In the genomic region with DNA sequence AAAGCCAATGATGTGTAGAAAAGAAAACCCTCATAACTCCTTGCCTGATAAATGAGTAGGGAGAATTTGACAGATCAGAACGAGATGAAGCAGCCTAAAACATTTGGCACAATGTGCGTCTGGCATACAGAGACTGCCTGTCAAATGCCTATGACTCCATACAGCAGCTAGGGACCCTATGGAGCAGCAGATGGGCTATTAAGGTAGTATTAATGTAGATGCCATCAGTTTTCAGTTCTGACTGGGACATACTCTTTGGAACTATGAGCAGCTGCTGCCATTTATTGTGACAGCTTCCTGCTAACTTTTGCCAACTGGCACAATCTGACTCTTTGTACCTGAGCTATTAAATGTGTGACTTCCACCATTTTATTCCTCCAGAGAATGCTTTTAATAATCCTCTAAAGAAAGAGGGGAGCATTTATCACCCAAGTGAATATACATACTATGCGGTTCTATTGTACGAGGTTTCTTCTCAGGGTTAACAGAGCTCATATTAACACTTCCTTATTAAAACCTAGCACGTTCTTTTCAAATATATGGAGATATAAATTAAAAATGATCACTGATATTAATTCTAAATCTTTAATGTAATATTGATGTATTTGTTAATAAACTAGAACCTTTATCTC, we compare ENCODE assay signal across 16 mouse cellular contexts.
A peak's percentile ranks its signal among the peaks of the same experiment; 100 is the strongest.
DNase-seq lines count a peak whose midpoint lies in the region; ATAC-seq and TF ChIP-seq lines count a peak whose summit lies in the region.
"Had no signal": no experiment of that assay in that cellular context is flagged by ENCODE, and none has a peak within 500 bp of the region (broad histone marks: within the 10 kb centered on the region; RNA-seq: fewer than 3 reads in every experiment).

No protein-coding gene starts in this region.

- no peak for TF ChIP-seq CTCF in midbrain, postnatal 0 days (IDR thresholded peaks at IDR 0.05)

- no peaks in the 10 kb centered on the region for H3K36me3 ChIP-seq in forebrain, embryonic 15.5 days
- no peaks in the 10 kb centered on the region for H3K36me3 ChIP-seq in hindbrain, embryonic 13.5 days
- no peaks in the 10 kb centered on the region for H3K36me3 ChIP-seq in midbrain, postnatal 0 days (ENCODE audit: insufficient read depth, low read length)
- no peaks in the 10 kb centered on the region for H3K36me3 ChIP-seq in liver, embryonic 11.5 days (ENCODE audit: control insufficient read depth, insufficient read depth, low read length)
- H3K36me3 ChIP-seq: limb, embryonic 12.5 days had no signal

- WGBS in forebrain, embryonic 15.5 days: 49% methylated on average over 5 of the region's 5 CpGs
- WGBS in hindbrain, embryonic 13.5 days: 59% methylated on average over 5 of the region's 5 CpGs
- WGBS in midbrain, postnatal 0 days: 60% methylated on average over 5 of the region's 5 CpGs
- WGBS in liver, embryonic 11.5 days: 74% methylated on average over 5 of the region's 5 CpGs

- H3K9ac ChIP-seq in forebrain, embryonic 15.5 days (replicated peaks): no peak overlapping the region
- no peak overlapping the region for H3K9ac ChIP-seq in hindbrain, embryonic 13.5 days
- no peak overlapping the region for H3K9ac ChIP-seq in midbrain, postnatal 0 days (replicated peaks; ENCODE audit: low read length, poor library complexity, severe bottlenecking)
- H3K9ac ChIP-seq in liver, embryonic 11.5 days (ENCODE audit: low read depth, low read length): no peak overlapping the region
- H3K9ac ChIP-seq: limb, embryonic 12.5 days; liver, postnatal 0 days had no signal

- H3K27me3 ChIP-seq in forebrain, embryonic 15.5 days: no peaks in the 10 kb centered on the region
- H3K27me3 ChIP-seq in hindbrain, embryonic 13.5 days: no peaks in the 10 kb centered on the region
- no peaks in the 10 kb centered on the region for H3K27me3 ChIP-seq in midbrain, postnatal 0 days (ENCODE audit: insufficient read depth, low read length)
- no peaks in the 10 kb centered on the region for H3K27me3 ChIP-seq in liver, embryonic 11.5 days (replicated peaks; ENCODE audit: control insufficient read depth, insufficient read depth, low read length)
- H3K27me3 ChIP-seq: limb, embryonic 12.5 days had no signal

- ATAC-seq in forebrain, embryonic 15.5 days (replicated peaks): peak; percentile 93
- ATAC-seq in hindbrain, embryonic 13.5 days (ENCODE audit: low FRiP score): peak; percentile 88
- peak; percentile 44; the same call in 1 of the 2 replicates for ATAC-seq in midbrain, postnatal 0 days (ENCODE audit: low FRiP score)
- no peak for ATAC-seq in liver, embryonic 11.5 days (replicated peaks; ENCODE audit: low FRiP score)
- ATAC-seq: intestine, postnatal 0 days; liver, postnatal 0 days had no signal

- peak; percentile 2 to 4 for DNase-seq in layer of hippocampus, postnatal 14 days (ENCODE audit: low spot score in 2 of 2)
- no peak for DNase-seq in layer of hippocampus, adult 9-11 months
- peak; percentile 79 for DNase-seq in midbrain, postnatal 0 days (ENCODE audit: low spot score)
- DNase-seq in liver, embryonic 11.5 days (ENCODE audit: low spot score): no peak
- no peak for DNase-seq in adrenal gland, adult 8-10 months
- DNase-seq: cerebellum, adult 11-12 months; gastrocnemius, postnatal 10 days; heart, postnatal 10 days; kidney, postnatal 36 days; liver, postnatal 0 days; right cerebral cortex, postnatal 4 days had no signal

- H3K4me3 ChIP-seq in forebrain, embryonic 15.5 days: no peak overlapping the region
- H3K4me3 ChIP-seq in hindbrain, embryonic 13.5 days: no peak overlapping the region
- H3K4me3 ChIP-seq in midbrain, postnatal 0 days (ENCODE audit: low read depth, low read length): no peak overlapping the region
- H3K4me3 ChIP-seq in liver, embryonic 11.5 days (ENCODE audit: low read depth, low read length): no peak overlapping the region
- H3K4me3 ChIP-seq: limb, embryonic 12.5 days had no signal

- H3K4me1 ChIP-seq in forebrain, embryonic 15.5 days: peaks cover 3% of the 10 kb centered on the region; the same call in 1 of the 2 replicates
- H3K4me1 ChIP-seq in hindbrain, embryonic 13.5 days (replicated peaks): peaks cover 2% of the 10 kb centered on the region; the same call in 1 of the 2 replicates
- no peaks in the 10 kb centered on the region for H3K4me1 ChIP-seq in midbrain, postnatal 0 days (ENCODE audit: insufficient read depth, low read length)
- H3K4me1 ChIP-seq in liver, embryonic 11.5 days (replicated peaks; ENCODE audit: control insufficient read depth, insufficient read depth, low read length): no peaks in the 10 kb centered on the region
- H3K4me1 ChIP-seq: limb, embryonic 12.5 days had no signal

- H3K9me3 ChIP-seq in forebrain, embryonic 15.5 days: no peaks in the 10 kb centered on the region
- H3K9me3 ChIP-seq in hindbrain, embryonic 13.5 days: no peaks in the 10 kb centered on the region
- no peaks in the 10 kb centered on the region for H3K9me3 ChIP-seq in midbrain, postnatal 0 days (ENCODE audit: low read length)
- H3K9me3 ChIP-seq in liver, embryonic 11.5 days (ENCODE audit: control insufficient read depth, low read length): no peaks in the 10 kb centered on the region
- H3K9me3 ChIP-seq: limb, embryonic 12.5 days had no signal

- H3K27ac ChIP-seq in forebrain, embryonic 15.5 days (replicated peaks): no peak overlapping the region
- no peak overlapping the region for H3K27ac ChIP-seq in hindbrain, embryonic 13.5 days
- H3K27ac ChIP-seq in midbrain, postnatal 0 days (ENCODE audit: low read depth, low read length): no peak overlapping the region
- no peak overlapping the region for H3K27ac ChIP-seq in liver, embryonic 11.5 days (ENCODE audit: low read depth, low read length)
- H3K27ac ChIP-seq: limb, embryonic 12.5 days; macrophage had no signal

- H3K4me2 ChIP-seq in forebrain, embryonic 15.5 days (replicated peaks): no peak overlapping the region
- no peak overlapping the region for H3K4me2 ChIP-seq in hindbrain, embryonic 13.5 days
- H3K4me2 ChIP-seq in midbrain, postnatal 0 days (ENCODE audit: low read depth, low read length, poor library complexity, severe bottlenecking): no peak overlapping the region
- H3K4me2 ChIP-seq in liver, embryonic 11.5 days: no peak overlapping the region
- H3K4me2 ChIP-seq: limb, embryonic 12.5 days had no signal

Comparison
In these comparisons a context has a peak if more than half of its experiments do, and no peak if none do; other contexts are left out.
1. DNase-seq: peak in layer of hippocampus, postnatal 14 days (2 of 2) and midbrain, postnatal 0 days (single experiment); none in layer of hippocampus, adult 9-11 months (single experiment), liver, embryonic 11.5 days (single experiment) and adrenal gland, adult 8-10 months (single experiment).